Comparison of ENCODE assay signal across 9 mouse cellular contexts in the genomic region with DNA sequence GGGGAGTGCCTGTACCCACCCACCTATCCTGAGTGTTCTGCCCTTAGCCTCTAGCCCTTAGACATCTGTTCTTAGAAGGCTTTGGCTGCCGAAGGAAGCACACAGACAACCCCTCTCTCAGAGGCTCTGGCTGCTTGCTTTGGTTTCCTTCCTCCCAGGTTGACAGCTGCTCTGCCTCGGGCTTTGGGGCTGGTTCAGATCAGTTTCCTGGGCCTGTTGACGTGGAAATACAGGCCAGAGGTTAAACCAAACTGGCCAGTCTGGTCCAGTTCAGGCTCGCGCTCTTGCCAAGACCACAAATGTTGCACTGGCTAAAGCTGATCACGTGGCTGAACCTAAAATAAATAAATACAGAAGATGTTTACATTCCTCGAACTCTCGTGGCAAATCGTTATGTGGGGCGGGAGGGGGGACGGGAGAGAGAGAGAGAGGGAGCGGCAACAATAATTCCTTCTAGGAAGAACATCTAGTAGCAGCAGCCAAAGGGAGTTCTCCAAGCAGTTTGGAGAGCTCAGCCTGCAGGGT. TPM values are rescaled to one million over a fixed set of nuclear protein-coding genes. Genes with fewer than 3 reads are reported as not detected.
DNase-seq lines count a peak whose midpoint lies in the region; ATAC-seq lines count a peak whose summit lies in the region.
"Had no signal": no experiment of that assay in that cellular context is flagged by ENCODE, and none has a peak within 500 bp of the region (broad histone marks: within the 10 kb centered on the region; RNA-seq: fewer than 3 reads in every experiment).

No protein-coding gene starts in this region.

- H3K4me2 ChIP-seq in heart, embryonic 11.5 days, result no peak overlapping the region
- H3K4me2 ChIP-seq: hindbrain, embryonic 15.5 days had no signal

- H3K27me3 ChIP-seq in heart, embryonic 11.5 days (ENCODE audit: control insufficient read depth, insufficient read depth, low read length), result no peaks in the 10 kb centered on the region
- H3K27me3 ChIP-seq: hindbrain, embryonic 15.5 days had no signal

- 38% methylated on average over 12 of the region's 12 CpGs for WGBS in heart, embryonic 11.5 days (ENCODE audit: insufficient replicate concordance)

- H3K9ac ChIP-seq in heart, embryonic 11.5 days (ENCODE audit: low read depth, low read length), result no peak overlapping the region
- H3K9ac ChIP-seq: hindbrain, embryonic 15.5 days had no signal

- H3K4me3 ChIP-seq in heart, embryonic 11.5 days (ENCODE audit: low read depth, low read length), result no peak overlapping the region
- H3K4me3 ChIP-seq: hindbrain, embryonic 15.5 days had no signal

- peak; percentile 98 for DNase-seq in heart, adult 11 months
- DNase-seq in gonadal fat pad, adult 2 months (ENCODE audit: low read depth), result peak; percentile 44
- DNase-seq in kidney, postnatal 36 days, result peak; percentile 79 to 90
- peak; percentile 33 for DNase-seq in ovary, postnatal 36 days (ENCODE audit: low spot score)
- no peak for DNase-seq in left cerebral cortex, adult 9 months (ENCODE audit: low spot score in 2 of 2)

- H3K36me3 ChIP-seq in heart, embryonic 11.5 days (ENCODE audit: control insufficient read depth, insufficient read depth, low read length), result no peaks in the 10 kb centered on the region
- H3K36me3 ChIP-seq: hindbrain, embryonic 15.5 days had no signal

- no peak overlapping the region for H3K27ac ChIP-seq in heart, embryonic 11.5 days (ENCODE audit: low read depth, low read length)
- H3K27ac ChIP-seq: hindbrain, embryonic 15.5 days had no signal

- ATAC-seq in heart, embryonic 11.5 days (replicated peaks; ENCODE audit: insufficient number of reproducible peaks, low FRiP score, low TSS enrichment), result no peak
- ATAC-seq in CD4-positive, CD25-positive, alpha-beta regulatory T cell, adult 4 months, result no peak
- no peak for ATAC-seq in megakaryocyte progenitor cell, adult 5-6 weeks (replicated peaks; ENCODE audit: poor library complexity)

- H3K9me3 ChIP-seq in heart, embryonic 11.5 days (replicated peaks; ENCODE audit: control insufficient read depth, low read length), result no peaks in the 10 kb centered on the region; the same call in 1 of the 2 replicates

- no peaks in the 10 kb centered on the region for H3K4me1 ChIP-seq in heart, embryonic 11.5 days (ENCODE audit: control insufficient read depth, insufficient read depth, low read length)
- H3K4me1 ChIP-seq: hindbrain, embryonic 15.5 days had no signal

RNA-seq across cellular contexts. Expression of gene Ubr2, which starts 49.5 kb away (rescaled TPM):
- polyA plus RNA-seq in heart, embryonic 11.5 days (2014; fragmentation: Nextera tagmentation; extraction: Ambion mirVana), result 17.9 and 18.2 TPM in 2 replicates
- 31.2 and 33.3 TPM in 2 replicates for polyA plus RNA-seq in gonadal fat pad, adult 2 months (2012; rRNA removed)
- polyA plus RNA-seq in CD4-positive, CD25-positive, alpha-beta regulatory T cell, adult 4 months (2017; shearing (Covaris generic)), result 10 to 100 TPM; 13.7 to 20.3 TPM
- total RNA-seq in megakaryocyte progenitor cell, adult 5-6 weeks (2015), result 37.8 and 39.0 TPM in 2 replicates
- total RNA-seq in megakaryocyte progenitor cell, adult 5-6 weeks (2017), result 25.8 and 28.3 TPM in 2 replicates

Comparison
In these comparisons a context has a peak if more than half of its experiments do, and no peak if none do; other contexts are left out.
1. DNase-seq: peak in heart, adult 11 months (single experiment), gonadal fat pad, adult 2 months (single experiment), kidney, postnatal 36 days (2 of 2) and ovary, postnatal 36 days (single experiment); none in left cerebral cortex, adult 9 months (0 of 2).